Mouse (Mus musculus) neural tube, embryonic 14.5 days (tissue): Measurements from ENCODE around the gene Tmem63b. TPM values are rescaled to one million over a fixed set of nuclear protein-coding genes. Genes with fewer than 3 reads are reported as not detected.

Source experiments
- ATAC-seq: fragments of 200-750 bp; cut with Nextera tagmentation; 2 replicates; pipeline ENCODE4 v1.8.0; 2017; ENCODE audit warnings: low read depth, mild to moderate bottlenecking, moderate TSS enrichment, moderate library complexity
- H3K27ac ChIP-seq: fragments of 300-500 bp; sonication (generic); 2 replicates; pipeline ENCODE4 v1.5.1; 2014; ENCODE audit warnings: low read depth, mild to moderate bottlenecking, control low read depth, low read length, moderate library complexity, mixed read lengths
- H3K27me3 ChIP-seq: fragments of 300-500 bp; sonication (generic); 2 replicates; pipeline ENCODE4 v1.6.1; 2014; ENCODE audit warnings: low read length; ENCODE audit not compliant: control insufficient read depth, insufficient read depth
- H3K36me3 ChIP-seq: fragments of 300-500 bp; sonication (generic); 2 replicates; pipeline ENCODE4 v1.6.1; 2014; ENCODE audit warnings: low read length, mixed read lengths; ENCODE audit not compliant: control insufficient read depth, insufficient read depth
- H3K4me1 ChIP-seq: fragments of 300-500 bp; sonication (generic); 2 replicates; pipeline ENCODE4 v1.6.1; 2014; ENCODE audit warnings: low read length; ENCODE audit not compliant: control insufficient read depth, insufficient read depth
- H3K4me2 ChIP-seq: fragments of 300-500 bp; sonication (generic); 2 replicates; pipeline ENCODE4 v1.6.1; 2014; ENCODE audit warnings: mild to moderate bottlenecking, low read depth, low read length, control low read depth
- H3K4me3 ChIP-seq: fragments of 300-500 bp; sonication (generic); 2 replicates; pipeline ENCODE4 v1.5.1; 2014; ENCODE audit warnings: low read depth, low read length, control low read depth, mixed read lengths
- H3K9ac ChIP-seq: fragments of 300-500 bp; sonication (generic); replicated peaks from 2 replicates; pipeline ENCODE4 v1.6.1; 2014; ENCODE audit warnings: low read depth, mild to moderate bottlenecking, control low read depth, low read length, mixed read lengths
- H3K9me3 ChIP-seq: fragments of 300-500 bp; sonication (generic); 2 replicates; pipeline ENCODE4 v1.6.1; 2016; ENCODE audit warnings: low read length; ENCODE audit not compliant: control insufficient read depth
- WGBS: fragments of 180-500 bp; shearing (Covaris S2); extraction: QIAGEN DNeasy Blood & Tissue Kit; methylation state at CpG from one replicate; pipeline ENCODE4 v1.1.7; 2014; 5-methylcytosine and 5-hydroxymethylcytosine counted together
- polyA plus RNA-seq: library from polyadenylated mRNA; unstranded; fragments of >200 nt; fragmentation: Nextera tagmentation; extraction: Ambion mirVana; gene quantifications from 2 replicates; pipeline ENCODE4 v1.2.1, GENCODE M21; 2014

The Tmem63b gene
- polyA plus RNA-seq, 1 experiment from 2014 or later = 117 TPM

DNA sequence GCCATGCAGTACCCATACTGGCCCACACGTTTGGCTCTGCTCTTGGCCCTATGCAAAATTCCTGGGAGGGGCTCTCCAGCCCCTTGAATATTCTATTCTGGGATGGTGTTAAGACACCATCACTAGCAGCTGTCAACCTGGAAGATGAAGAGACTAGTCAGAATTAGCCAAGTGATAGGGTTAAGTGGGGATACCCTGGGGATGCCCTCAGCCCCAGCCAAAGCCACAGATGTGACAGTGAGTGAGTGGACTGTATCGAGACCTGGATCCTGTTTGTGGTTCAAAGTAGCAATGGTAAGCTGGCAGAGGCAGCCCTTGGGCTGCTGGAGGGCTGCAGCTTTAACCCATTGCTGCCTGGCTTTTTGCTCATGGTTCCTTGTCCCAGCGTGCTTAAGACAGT is 23.1 kb upstream of the Tmem63b start:
- Histone ChIP-seq H3K4me1 (no peaks in the 10 kb centered on the region), H3K4me3 (no peak overlapping the region), H3K36me3 (no peaks in the 10 kb centered on the region), H3K9ac (no peak overlapping the region), H3K9me3 (no peaks in the 10 kb centered on the region), H3K27me3 (no peaks in the 10 kb centered on the region), H3K4me2 (no peak overlapping the region), H3K27ac (no peak overlapping the region)
- WGBS = 60% methylated on average over 3 of the region's 3 CpGs
- no peak for ATAC-seq

GRCm38 (mm10) chr17:45708179-45708578 is 21.5 kb upstream of the Tmem63b start:
- no peaks in the 10 kb centered on the region for H3K9me3 ChIP-seq
- no peak for ATAC-seq
- no peak overlapping the region for H3K27ac ChIP-seq
- no peaks in the 10 kb centered on the region for H3K36me3 ChIP-seq
- H3K4me1 ChIP-seq = no peaks in the 10 kb centered on the region
- H3K9ac ChIP-seq = no peak overlapping the region
- H3K27me3 ChIP-seq = no peaks in the 10 kb centered on the region
- H3K4me3 ChIP-seq = no peak overlapping the region
- WGBS = 87% methylated on average over 8 of the region's 8 CpGs
- no peak overlapping the region for H3K4me2 ChIP-seq

DNA sequence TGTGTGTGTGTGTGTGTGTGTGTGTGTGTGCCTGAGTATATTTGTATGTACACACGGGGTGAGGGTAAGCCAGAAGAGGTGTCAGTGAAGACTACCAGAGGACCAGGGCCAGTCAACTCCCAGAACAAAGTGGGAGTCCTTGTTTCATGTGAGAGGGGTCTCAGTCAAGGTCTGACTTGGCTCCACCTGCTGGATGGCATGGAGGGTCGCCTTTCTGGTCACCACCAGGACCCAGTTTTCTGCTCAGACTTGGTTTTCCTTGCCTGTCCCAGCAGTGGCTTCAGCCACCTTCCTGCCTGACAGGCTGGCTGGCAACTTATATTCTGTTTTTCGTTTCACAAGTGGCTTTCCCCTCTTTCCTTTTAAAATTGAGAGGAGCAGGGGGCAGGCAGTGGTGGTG is 20.7 kb upstream of the Tmem63b start:
- ATAC-seq = no peak
- Histone ChIP-seq H3K4me1 (no peaks in the 10 kb centered on the region), H3K9ac (no peak overlapping the region), H3K27me3 (no peaks in the 10 kb centered on the region), H3K27ac (no peak overlapping the region), H3K9me3 (no peaks in the 10 kb centered on the region), H3K4me3 (no peak overlapping the region), H3K4me2 (no peak overlapping the region), H3K36me3 (no peaks in the 10 kb centered on the region)
- WGBS = 41% methylated on average over 3 of the region's 3 CpGs

DNA sequence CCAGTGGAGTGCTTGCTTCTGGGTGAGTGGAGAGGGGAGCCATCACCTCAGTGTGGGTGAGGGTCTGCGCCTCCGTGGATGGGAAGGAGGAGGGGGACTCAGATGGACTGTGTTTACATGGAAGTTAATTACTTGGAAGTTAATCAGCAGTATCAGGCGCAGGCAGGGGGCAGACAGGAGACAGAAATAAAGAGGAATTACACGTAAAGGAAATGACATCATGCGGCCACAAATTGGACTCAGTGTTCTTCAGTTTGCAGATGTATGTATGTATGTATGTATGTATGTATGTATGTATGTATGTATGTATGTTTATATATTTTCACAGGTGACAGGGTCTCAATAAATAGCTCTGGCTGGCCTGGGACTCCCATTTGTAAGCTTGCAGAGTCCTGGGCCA is 20.1 kb upstream of the Tmem63b start:
- Histone ChIP-seq H3K36me3 (no peaks in the 10 kb centered on the region), H3K27me3 (no peaks in the 10 kb centered on the region), H3K4me1 (no peaks in the 10 kb centered on the region), H3K4me3 (no peak overlapping the region), H3K9ac (no peak overlapping the region), H3K4me2 (no peak overlapping the region), H3K27ac (no peak overlapping the region), H3K9me3 (no peaks in the 10 kb centered on the region)
- no peak for ATAC-seq
- 59% methylated on average over 5 of the region's 5 CpGs for whole genome bisulfite sequencing

- Histone ChIP-seq H3K4me2 (no peak overlapping the region), H3K27me3 (no peaks in the 10 kb centered on the region), H3K4me3 (no peak overlapping the region), H3K9me3 (no peaks in the 10 kb centered on the region), H3K36me3 (peaks cover 4% of the 10 kb centered on the region; the same call in 1 of the 2 replicates), H3K9ac (no peak overlapping the region), H3K4me1 (no peaks in the 10 kb centered on the region), H3K27ac (no peak overlapping the region)
- no peak for ATAC-seq
- 67% methylated on average over 7 of the region's 7 CpGs for WGBS
Measured at GRCm38 (mm10) chr17:45703187-45703586, 16.5 kb upstream of the Tmem63b start.

DNA sequence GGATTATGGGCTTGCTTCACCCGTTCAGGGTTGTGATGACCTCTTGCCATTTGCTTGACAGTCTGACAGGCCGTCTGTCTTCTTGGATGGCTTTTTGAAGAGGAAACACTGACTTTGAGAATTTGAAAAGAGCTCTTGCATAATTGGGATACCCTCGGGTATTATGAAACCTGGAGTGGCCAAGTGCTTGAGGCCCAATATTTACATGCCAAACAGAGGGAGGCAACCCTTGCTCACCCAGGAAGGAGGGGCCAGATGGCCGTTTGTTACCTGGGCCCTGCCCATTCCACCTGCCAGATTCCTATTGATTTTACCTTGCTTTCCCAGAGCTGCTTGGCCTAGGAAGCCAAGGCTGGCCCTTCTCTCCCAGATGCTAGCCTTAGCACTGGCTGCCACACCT is 15.5 kb upstream of the Tmem63b start:
- ATAC-seq = no peak

DNA sequence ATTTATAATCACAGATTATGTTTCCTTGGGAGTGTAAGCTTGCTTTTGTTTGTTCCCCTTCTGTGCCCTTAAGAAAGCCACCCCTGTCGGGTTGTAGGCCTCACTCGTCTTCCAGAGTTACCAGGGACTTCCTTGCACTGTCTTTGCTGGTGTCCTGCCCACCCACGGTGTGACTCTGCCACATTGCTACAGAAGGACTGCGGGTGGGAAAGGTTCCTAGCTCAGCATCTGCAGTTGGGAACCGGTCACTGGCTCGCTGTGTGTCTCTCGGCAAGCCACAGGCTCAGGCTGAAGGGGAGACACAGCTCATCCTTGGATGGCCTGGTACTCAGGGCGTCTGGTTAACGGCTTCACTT is 14.5 kb upstream of the Tmem63b start:
- peaks cover 5% of the 10 kb centered on the region; the same call in 1 of the 2 replicates for H3K36me3 ChIP-seq
- H3K9ac ChIP-seq = no peak overlapping the region
- WGBS = 80% methylated on average over 9 of the region's 9 CpGs
- H3K27ac ChIP-seq = no peak overlapping the region
- no peak overlapping the region for H3K4me2 ChIP-seq
- H3K27me3 ChIP-seq = no peaks in the 10 kb centered on the region
- no peaks in the 10 kb centered on the region for H3K4me1 ChIP-seq
- no peak overlapping the region for H3K4me3 ChIP-seq
- H3K9me3 ChIP-seq = no peaks in the 10 kb centered on the region
- no peak for ATAC-seq

More for the DNA sequence above, 15.5 kb upstream of the Tmem63b start:
- Histone ChIP-seq H3K4me3 (no peak overlapping the region), H3K9me3 (no peaks in the 10 kb centered on the region), H3K27ac (no peak overlapping the region), H3K4me1 (no peaks in the 10 kb centered on the region), H3K9ac (no peak overlapping the region), H3K36me3 (peaks cover 5% of the 10 kb centered on the region; the same call in 1 of the 2 replicates), H3K4me2 (no peak overlapping the region), H3K27me3 (no peaks in the 10 kb centered on the region)
- WGBS = 53% methylated on average over 4 of the region's 4 CpGs

DNA sequence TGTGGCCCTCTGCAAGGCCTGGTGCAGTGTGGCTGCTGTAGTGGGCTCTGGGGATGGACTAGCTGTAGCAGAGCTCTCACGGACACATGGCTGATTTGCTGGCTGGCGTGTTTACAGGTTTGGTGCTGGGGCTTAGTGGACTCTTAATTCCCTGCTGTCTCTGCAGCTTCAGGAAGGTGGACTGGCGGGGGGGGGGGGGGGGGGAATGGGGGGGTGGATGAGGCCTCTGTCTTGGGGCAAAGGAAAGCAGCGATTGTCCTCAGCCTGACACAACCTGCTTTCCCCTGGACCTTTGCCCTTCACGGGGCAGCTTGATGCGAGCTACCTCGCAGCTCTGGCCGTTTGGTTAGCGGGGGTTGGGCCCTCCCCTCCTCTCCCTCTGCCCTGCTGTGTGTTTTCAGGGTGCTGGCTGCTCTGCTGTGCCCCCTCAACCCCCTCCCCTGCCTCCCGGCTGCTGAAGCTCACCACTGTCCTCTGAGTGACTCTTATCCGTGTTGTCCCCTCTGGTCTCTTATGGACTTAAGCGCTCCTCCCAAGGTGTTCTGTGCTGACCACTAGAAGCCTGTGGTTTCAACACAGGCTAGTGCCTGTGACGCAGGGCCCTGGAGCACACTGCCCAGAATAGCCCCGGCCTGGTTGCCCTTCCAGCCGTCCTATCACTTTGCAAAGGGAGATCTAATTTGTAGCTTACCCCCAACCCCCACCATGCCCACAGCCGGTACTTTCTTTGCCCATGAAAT is 14.0 kb upstream of the Tmem63b start:
- no peaks in the 10 kb centered on the region for H3K9me3 ChIP-seq
- no peak overlapping the region for H3K4me3 ChIP-seq
- no peak overlapping the region for H3K27ac ChIP-seq
- H3K4me1 ChIP-seq = no peaks in the 10 kb centered on the region
- no peak for ATAC-seq
- no peak overlapping the region for H3K9ac ChIP-seq
- 73% methylated on average over 10 of the region's 16 CpGs for WGBS
- H3K27me3 ChIP-seq = no peaks in the 10 kb centered on the region
- H3K4me2 ChIP-seq = no peak overlapping the region
- H3K36me3 ChIP-seq = peaks cover 5% of the 10 kb centered on the region; the same call in 1 of the 2 replicates

GRCm38 (mm10) chr17:45699039-45699740 is 12.5 kb upstream of the Tmem63b start:
- Histone ChIP-seq H3K9ac (no peak overlapping the region), H3K4me2 (no peak overlapping the region)
- 88% methylated on average over 3 of the region's 3 CpGs for WGBS

More at GRCm38 (mm10) chr17:45699039-45699740, 12.5 kb upstream of the Tmem63b start:
- no peaks in the 10 kb centered on the region for H3K27me3 ChIP-seq
- H3K4me3 ChIP-seq = no peak overlapping the region
- ATAC-seq = no peak
- no peaks in the 10 kb centered on the region for H3K9me3 ChIP-seq
- H3K36me3 ChIP-seq = peaks cover 5% of the 10 kb centered on the region; the same call in 1 of the 2 replicates
- H3K27ac ChIP-seq = no peak overlapping the region
- H3K4me1 ChIP-seq = no peaks in the 10 kb centered on the region
